Mouse (Mus musculus): ENCODE data around the gene Mlec. TPM values are rescaled to one million over a fixed set of nuclear protein-coding genes. Genes with fewer than 3 reads are reported as not detected.

Mlec gene
- total RNA-seq, 1 experiment from 2014 or later = 69.5 TPM

GRCm38 (mm10) chr5:115099991-115100390, 58.0 kb downstream of the Mlec start:
- no peak for ATAC-seq (ENCODE audit: extremely low read depth, insufficient number of reproducible peaks, low FRiP score, poor library complexity, severe bottlenecking)

GRCm38 (mm10) chr5:115099530-115099929, 58.4 kb downstream of the Mlec start:
- no peak for ATAC-seq (ENCODE audit: extremely low read depth, insufficient number of reproducible peaks, low FRiP score, poor library complexity, severe bottlenecking)

- ATAC-seq (ENCODE audit: extremely low read depth, insufficient number of reproducible peaks, low FRiP score, poor library complexity, severe bottlenecking) = no peak
Measured at GRCm38 (mm10) chr5:115098195-115098594, 59.8 kb downstream of the Mlec start, which contains the start of gene Gm10401. Gene Gm10401, minus strand, starts transcription at chr5:115098295.

Other genes with a start within 250 kb of the Mlec start
- gene Oasl1, start 234.9 kb downstream of the Mlec start, total RNA-seq (2017) = 37.8 and 41.7 TPM in 2 replicates
- 15.6 and 15.8 TPM in 2 replicates for gene 2210016L21Rik, start 216.0 kb downstream of the Mlec start, total RNA-seq (2017)
- gene Hnf1a, start 187.1 kb downstream of the Mlec start, total RNA-seq (2017) = 0.12 TPM in 1 of 2 replicates, not detected in the other
- 31.2 and 34.7 TPM in 2 replicates for gene Sppl3, start 147.0 kb downstream of the Mlec start, total RNA-seq (2017)
- 1.4 TPM in 1 of 2 replicates, not detected in the other for gene Gm10401, start 59.9 kb downstream of the Mlec start, total RNA-seq (2017)
- gene Acads, start 38.8 kb downstream of the Mlec start, total RNA-seq (2017) = 7.1 and 10.5 TPM in 2 replicates
- 20.7 and 22.1 TPM in 2 replicates for gene Unc119b, start 23.2 kb downstream of the Mlec start, total RNA-seq (2017)
- not detected in 2 replicates for gene Cabp1, start 36.2 kb upstream of the Mlec start, total RNA-seq (2017)
- gene Pop5, start 77.7 kb upstream of the Mlec start, total RNA-seq (2017) = 22.7 and 39.8 TPM in 2 replicates
- 161 and 173 TPM in 2 replicates for gene Rnf10, start 114.7 kb upstream of the Mlec start, total RNA-seq (2017)
- 24.8 and 32.2 TPM in 2 replicates for gene Coq5, start 121.5 kb upstream of the Mlec start, total RNA-seq (2017)
- gene Dynll1, start 142.8 kb upstream of the Mlec start, total RNA-seq (2017) = 103 and 154 TPM in 2 replicates
- 51.2 and 55.9 TPM in 2 replicates for gene Srsf9, start 169.0 kb upstream of the Mlec start, total RNA-seq (2017)
- 3.4 and 9.5 TPM in 2 replicates for gene Gatc, start 183.0 kb upstream of the Mlec start, total RNA-seq (2017)
- gene Triap1, start 183.0 kb upstream of the Mlec start, total RNA-seq (2017) = 12.7 and 12.8 TPM in 2 replicates
- 49.6 and 60.8 TPM in 2 replicates for gene Cox6a1, start 190.8 kb upstream of the Mlec start, total RNA-seq (2017)